Mouse (Mus musculus): Measurements from ENCODE around the gene Aqp6. TPM values are rescaled to one million over a fixed set of nuclear protein-coding genes. Genes with fewer than 3 reads are reported as not detected.

The Aqp6 gene
- polyA plus RNA-seq, 1 experiment from 2014 or later = not detected

- Histone ChIP-seq H3K27me3 (ENCODE audit: control insufficient read depth, insufficient read depth, low read length) (peaks cover 11% of the 10 kb centered on the region), H3K9ac (ENCODE audit: low read length) (no peak overlapping the region), H3K27ac (replicated peaks; ENCODE audit: low read depth, low read length) (no peak overlapping the region), H3K36me3 (ENCODE audit: control insufficient read depth, insufficient read depth, low read length) (no peaks in the 10 kb centered on the region), H3K9me3 (ENCODE audit: control insufficient read depth, low read length) (no peaks in the 10 kb centered on the region), H3K4me3 (ENCODE audit: low read depth, low read length) (no peak overlapping the region), H3K4me1 (ENCODE audit: control insufficient read depth, insufficient read depth, low read length) (peaks cover 14% of the 10 kb centered on the region), H3K4me2 (ENCODE audit: low read depth, severe bottlenecking) (no peak overlapping the region)
- WGBS = 88% methylated on average over 7 of the region's 7 CpGs
- no peak for DNase-seq (ENCODE audit: low spot score)
- no peak for ATAC-seq (ENCODE audit: insufficient number of reproducible peaks, low FRiP score, low TSS enrichment, low read depth)
Measured at GRCm38 (mm10) chr15:99603216-99603615, 2.0 kb downstream of the Aqp6 start.

GRCm38 (mm10) chr15:99605595-99605994 is 4.4 kb downstream of the Aqp6 start:
- Histone ChIP-seq H3K27me3 (ENCODE audit: control insufficient read depth, insufficient read depth, low read length) (peaks cover 8% of the 10 kb centered on the region), H3K9ac (ENCODE audit: low read length) (no peak overlapping the region), H3K36me3 (ENCODE audit: control insufficient read depth, insufficient read depth, low read length) (no peaks in the 10 kb centered on the region), H3K4me3 (ENCODE audit: low read depth, low read length) (no peak overlapping the region), H3K4me2 (ENCODE audit: low read depth, severe bottlenecking) (no peak overlapping the region), H3K27ac (replicated peaks; ENCODE audit: low read depth, low read length) (no peak overlapping the region), H3K4me1 (ENCODE audit: control insufficient read depth, insufficient read depth, low read length) (peaks cover 23% of the 10 kb centered on the region), H3K9me3 (ENCODE audit: control insufficient read depth, low read length) (no peaks in the 10 kb centered on the region)
- DNase-seq (ENCODE audit: low spot score) = no peak
- 87% methylated on average over 3 of the region's 3 CpGs for WGBS
- ATAC-seq (ENCODE audit: insufficient number of reproducible peaks, low FRiP score, low TSS enrichment, low read depth) = no peak

GRCm38 (mm10) chr15:99606515-99606914 is 5.3 kb downstream of the Aqp6 start:
- H3K4me1 ChIP-seq (ENCODE audit: control insufficient read depth, insufficient read depth, low read length) = peaks cover 23% of the 10 kb centered on the region
- 0 out of 2 replicates have a peak, but pooled peaks cover 2% of the 10 kb centered on the region for H3K27me3 ChIP-seq (ENCODE audit: control insufficient read depth, insufficient read depth, low read length)
- no peaks in the 10 kb centered on the region for H3K9me3 ChIP-seq (ENCODE audit: control insufficient read depth, low read length)
- no peak overlapping the region for H3K4me2 ChIP-seq (ENCODE audit: low read depth, severe bottlenecking)
- 28% methylated on average over 5 of the region's 5 CpGs for WGBS
- ATAC-seq (ENCODE audit: insufficient number of reproducible peaks, low FRiP score, low TSS enrichment, low read depth) (no peak), DNase-seq (ENCODE audit: low spot score) (no peak)
- no peak overlapping the region for H3K4me3 ChIP-seq (ENCODE audit: low read depth, low read length)
- no peaks in the 10 kb centered on the region for H3K36me3 ChIP-seq (ENCODE audit: control insufficient read depth, insufficient read depth, low read length)
- H3K27ac ChIP-seq (replicated peaks; ENCODE audit: low read depth, low read length) = no peak overlapping the region
- no peak overlapping the region for H3K9ac ChIP-seq (ENCODE audit: low read length)

GRCm38 (mm10) chr15:99607388-99608113 is 6.4 kb downstream of the Aqp6 start:
- no peaks in the 10 kb centered on the region for H3K36me3 ChIP-seq (ENCODE audit: control insufficient read depth, insufficient read depth, low read length)
- DNase-seq (ENCODE audit: low spot score) (no peak), ATAC-seq (ENCODE audit: insufficient number of reproducible peaks, low FRiP score, low TSS enrichment, low read depth) (no peak; the same call in 1 of the 2 replicates)
- H3K4me2 ChIP-seq (ENCODE audit: low read depth, severe bottlenecking) = no peak overlapping the region
- no peak overlapping the region for H3K4me3 ChIP-seq (ENCODE audit: low read depth, low read length)
- no peak overlapping the region for H3K9ac ChIP-seq (ENCODE audit: low read length)
- no peaks in the 10 kb centered on the region for H3K9me3 ChIP-seq (ENCODE audit: control insufficient read depth, low read length)
- 17% methylated on average over 10 of the region's 10 CpGs for WGBS
- H3K27me3 ChIP-seq (ENCODE audit: control insufficient read depth, insufficient read depth, low read length) = no peaks in the 10 kb centered on the region
- no peak overlapping the region for H3K27ac ChIP-seq (replicated peaks; ENCODE audit: low read depth, low read length)
- H3K4me1 ChIP-seq (ENCODE audit: control insufficient read depth, insufficient read depth, low read length) = peaks cover 20% of the 10 kb centered on the region

GRCm38 (mm10) chr15:99608382-99609125 is 7.4 kb downstream of the Aqp6 start:
- Histone ChIP-seq H3K27ac (replicated peaks; ENCODE audit: low read depth, low read length) (no peak overlapping the region), H3K4me2 (ENCODE audit: low read depth, severe bottlenecking) (no peak overlapping the region), H3K36me3 (ENCODE audit: control insufficient read depth, insufficient read depth, low read length) (no peaks in the 10 kb centered on the region), H3K9me3 (ENCODE audit: control insufficient read depth, low read length) (no peaks in the 10 kb centered on the region), H3K9ac (ENCODE audit: low read length) (no peak overlapping the region), H3K4me1 (ENCODE audit: control insufficient read depth, insufficient read depth, low read length) (peaks cover 20% of the 10 kb centered on the region), H3K27me3 (ENCODE audit: control insufficient read depth, insufficient read depth, low read length) (no peaks in the 10 kb centered on the region), H3K4me3 (ENCODE audit: low read depth, low read length) (no peak overlapping the region)
- DNase-seq (ENCODE audit: low spot score) (no peak), ATAC-seq (ENCODE audit: insufficient number of reproducible peaks, low FRiP score, low TSS enrichment, low read depth) (no peak)
- 86% methylated on average over 13 of the region's 13 CpGs for whole genome bisulfite sequencing

GRCm38 (mm10) chr15:99611563-99611962 is 10.4 kb downstream of the Aqp6 start:
- Histone ChIP-seq H3K4me2 (ENCODE audit: low read depth, severe bottlenecking) (no peak overlapping the region), H3K9ac (ENCODE audit: low read length) (no peak overlapping the region), H3K36me3 (ENCODE audit: control insufficient read depth, insufficient read depth, low read length) (no peaks in the 10 kb centered on the region), H3K27ac (replicated peaks; ENCODE audit: low read depth, low read length) (no peak overlapping the region), H3K4me3 (ENCODE audit: low read depth, low read length) (no peak overlapping the region), H3K9me3 (ENCODE audit: control insufficient read depth, low read length) (no peaks in the 10 kb centered on the region), H3K27me3 (ENCODE audit: control insufficient read depth, insufficient read depth, low read length) (no peaks in the 10 kb centered on the region), H3K4me1 (ENCODE audit: control insufficient read depth, insufficient read depth, low read length) (peaks cover 20% of the 10 kb centered on the region)
- ATAC-seq (ENCODE audit: insufficient number of reproducible peaks, low FRiP score, low TSS enrichment, low read depth) = no peak
- WGBS = 75% methylated on average over 7 of the region's 7 CpGs
- DNase-seq (ENCODE audit: low spot score) = no peak

- H3K27me3 ChIP-seq (ENCODE audit: control insufficient read depth, insufficient read depth, low read length) = no peaks in the 10 kb centered on the region
- 80% methylated on average over 13 of the region's 13 CpGs for WGBS
- no peak for ATAC-seq (ENCODE audit: insufficient number of reproducible peaks, low FRiP score, low TSS enrichment, low read depth)
Measured at GRCm38 (mm10) chr15:99614273-99614672, 13.1 kb downstream of the Aqp6 start.

GRCm38 (mm10) chr15:99614753-99615152 is 13.6 kb downstream of the Aqp6 start:
- no peaks in the 10 kb centered on the region for H3K9me3 ChIP-seq (ENCODE audit: control insufficient read depth, low read length)
- no peak overlapping the region for H3K4me3 ChIP-seq (ENCODE audit: low read depth, low read length)
- 10% methylated on average over 12 of the region's 12 CpGs for WGBS
- no peak overlapping the region for H3K9ac ChIP-seq (ENCODE audit: low read length)
- peak; percentile 50 for DNase-seq (ENCODE audit: low spot score)
- no peak overlapping the region for H3K27ac ChIP-seq (replicated peaks; ENCODE audit: low read depth, low read length)
- H3K4me1 ChIP-seq (ENCODE audit: control insufficient read depth, insufficient read depth, low read length) = no peaks in the 10 kb centered on the region
- H3K36me3 ChIP-seq (ENCODE audit: control insufficient read depth, insufficient read depth, low read length) = no peaks in the 10 kb centered on the region
- no peak overlapping the region for H3K4me2 ChIP-seq (ENCODE audit: low read depth, severe bottlenecking)
- ATAC-seq (ENCODE audit: insufficient number of reproducible peaks, low FRiP score, low TSS enrichment, low read depth) = no peak
- no peaks in the 10 kb centered on the region for H3K27me3 ChIP-seq (ENCODE audit: control insufficient read depth, insufficient read depth, low read length)

More at GRCm38 (mm10) chr15:99614273-99614672, 13.1 kb downstream of the Aqp6 start:
- Histone ChIP-seq H3K9me3 (ENCODE audit: control insufficient read depth, low read length) (no peaks in the 10 kb centered on the region), H3K36me3 (ENCODE audit: control insufficient read depth, insufficient read depth, low read length) (no peaks in the 10 kb centered on the region), H3K4me1 (ENCODE audit: control insufficient read depth, insufficient read depth, low read length) (0 out of 2 replicates have a peak, but pooled peaks cover under 1% of the 10 kb centered on the region), H3K9ac (ENCODE audit: low read length) (no peak overlapping the region), H3K27ac (replicated peaks; ENCODE audit: low read depth, low read length) (no peak overlapping the region), H3K4me2 (ENCODE audit: low read depth, severe bottlenecking) (no peak overlapping the region), H3K4me3 (ENCODE audit: low read depth, low read length) (no peak overlapping the region)
- no peak for DNase-seq (ENCODE audit: low spot score)

Data from limb, embryonic 11.5 days (tissue).